Mouse (Mus musculus) kidney, adult 2 months (tissue): ENCODE measurements around the gene Abracl.
A peak's percentile ranks its signal among the peaks of the same experiment; 100 is the strongest.

Experiments
- CTCF ChIP-seq: fragments of 200-500 bp; conservative IDR thresholded peaks from 2 replicates; pipeline ENCODE4 v1.5.1; 2011; ENCODE audit warnings: low read depth, mild to moderate bottlenecking, control low read depth, low read length, moderate library complexity, mixed read lengths; ENCODE audit not compliant: insufficient read depth, insufficient read length
- POLR2A ChIP-seq: fragments of 200-500 bp; IDR thresholded peaks from one replicate; pipeline ENCODE4 v1.6.1; 2011; ENCODE audit warnings: low read depth, low read length, control low read depth

- no peak for TF ChIP-seq CTCF
- TF ChIP-seq POLR2A: peak; percentile 34
Observed at GRCm38 (mm10) chr10:18022741-18023347, at the start of gene Abracl.
